Mouse (Mus musculus): ENCODE measurements around the gene Trim29.
A peak's percentile ranks its signal among the peaks of the same experiment; 100 is the strongest.

Trim29 gene

DNA sequence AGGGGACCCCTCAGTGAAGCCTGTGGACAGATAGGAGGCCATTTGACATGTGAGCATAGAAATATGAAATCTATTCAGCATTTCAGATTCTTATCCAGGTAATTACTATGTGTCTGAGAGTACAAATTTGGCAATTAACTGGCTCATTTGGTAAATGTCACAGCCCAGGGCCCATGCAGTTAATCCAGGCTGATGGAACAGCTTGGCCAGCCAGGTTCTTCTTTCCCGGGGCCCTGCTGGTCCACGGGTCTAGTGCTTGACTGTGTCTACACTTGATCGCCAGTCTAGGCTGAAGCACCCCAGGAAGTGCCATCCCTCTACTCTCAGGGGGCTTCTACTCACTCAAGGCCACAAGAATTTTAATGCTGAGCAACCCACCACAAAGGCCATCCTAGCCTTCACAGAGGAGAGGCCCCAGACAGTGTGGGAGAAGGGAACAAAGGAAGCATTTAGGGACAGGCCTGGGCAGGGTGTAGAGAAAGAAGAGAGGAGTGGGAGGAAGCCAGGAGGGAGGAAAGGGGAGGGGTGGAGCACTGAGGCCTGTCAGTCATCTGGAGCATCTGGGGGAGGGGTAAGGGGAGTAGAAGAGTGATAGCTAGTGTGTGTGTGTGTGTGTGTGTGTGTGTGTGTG lies 4.8 kb downstream of the Trim29 start:
- no peak for DNase-seq

DNA sequence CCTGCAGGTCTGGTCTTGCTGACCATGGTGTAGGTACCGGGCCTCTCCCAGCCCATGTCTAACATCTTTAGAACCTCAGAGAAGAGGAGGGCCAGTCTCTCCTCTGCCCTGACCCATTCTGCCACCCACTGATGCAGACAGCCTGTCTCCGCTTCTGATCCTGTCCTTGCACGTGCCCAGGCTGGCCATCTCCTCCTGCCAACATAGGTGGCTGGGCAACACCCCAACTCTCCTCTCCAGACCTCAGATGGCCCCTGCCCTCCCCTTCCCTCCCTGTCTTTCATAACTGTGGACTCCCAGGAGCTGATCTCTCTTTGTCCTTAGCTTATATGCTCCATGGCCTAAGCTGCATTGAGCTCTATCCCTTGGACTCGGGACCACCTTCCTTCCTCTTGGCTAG lies 5.8 kb downstream of the Trim29 start:
- no peak for DNase-seq

DNA sequence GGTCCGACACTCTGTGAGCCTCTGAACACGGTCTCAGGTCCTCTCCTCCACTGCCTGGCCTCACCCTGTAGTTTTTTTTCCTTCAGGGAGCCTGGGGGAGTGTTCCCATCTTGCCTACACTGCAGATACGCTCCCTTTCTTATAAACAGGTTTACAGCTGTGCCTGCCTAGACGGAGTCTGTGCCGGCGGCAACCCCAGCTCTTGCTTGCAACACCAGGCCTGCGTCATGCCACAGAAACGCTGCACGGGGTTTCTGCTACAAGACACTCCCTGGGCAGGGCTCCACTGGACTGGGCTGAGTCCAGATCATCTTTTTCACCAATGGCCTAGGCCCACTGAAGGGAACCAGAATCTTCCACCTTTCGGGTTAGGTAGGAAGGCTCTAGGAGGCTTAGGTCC lies 8.0 kb downstream of the Trim29 start:
- no peak for DNase-seq

GRCm38 (mm10) chr9:43321951-43322350 lies 11.3 kb downstream of the Trim29 start:
- no peak for DNase-seq

- no peak for DNase-seq
Measured at GRCm38 (mm10) chr9:43322666-43323065, 12.0 kb downstream of the Trim29 start.

DNA sequence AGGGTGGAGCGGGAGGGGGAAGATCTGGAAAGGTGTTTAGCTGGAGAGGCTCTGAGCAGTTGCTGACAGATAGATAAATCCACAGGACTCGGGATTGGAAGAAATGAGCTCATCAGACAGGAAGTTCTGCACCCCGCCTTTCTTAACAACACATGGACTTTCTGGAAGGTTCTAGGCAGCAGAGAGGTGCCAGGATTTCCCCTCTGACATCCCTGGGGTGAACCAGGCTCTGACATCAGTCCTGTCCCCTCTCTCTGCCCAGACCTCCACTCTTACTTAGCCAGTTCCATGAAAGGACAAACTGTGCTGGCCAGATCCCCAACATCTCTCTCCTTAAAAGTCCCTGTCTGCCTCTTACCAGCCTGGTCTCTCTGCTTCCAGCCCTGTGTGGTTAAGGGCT lies 14.8 kb downstream of the Trim29 start:
- no peak for DNase-seq

DNA sequence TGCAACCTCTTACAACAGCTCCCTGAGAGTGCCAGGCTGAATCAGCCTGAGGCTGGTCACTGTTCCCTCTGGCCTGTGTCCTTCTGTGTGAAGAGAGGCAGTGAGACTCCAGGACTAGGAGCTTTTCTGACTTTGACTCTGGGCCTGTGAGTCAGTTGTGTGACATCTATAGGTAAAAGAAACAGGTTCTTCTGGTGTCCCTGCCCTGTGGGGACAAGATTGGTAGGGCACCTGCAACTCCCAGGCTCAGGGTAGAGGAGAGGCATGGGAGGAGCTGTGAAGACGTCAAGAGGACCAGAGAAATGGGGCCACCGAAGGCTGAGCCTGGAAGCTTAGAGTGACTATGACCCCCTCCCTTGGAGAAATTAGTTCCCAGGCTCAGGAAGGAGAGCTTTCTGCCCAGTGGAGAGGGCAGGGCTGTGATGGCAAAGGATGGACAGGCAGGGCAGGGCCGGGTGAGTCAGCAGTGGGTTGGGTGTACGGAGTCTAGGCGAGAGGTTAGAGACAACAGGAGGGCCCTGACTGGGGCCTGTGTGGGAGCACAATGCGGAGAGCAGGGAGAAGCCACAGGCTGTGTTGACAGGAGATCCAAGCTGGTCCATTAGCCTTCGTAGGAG lies 15.5 kb downstream of the Trim29 start:
- DNase-seq = no peak

- DNase-seq = no peak
Measured at GRCm38 (mm10) chr9:43327182-43328129, 16.8 kb downstream of the Trim29 start.

- DNase-seq = no peak
Measured at GRCm38 (mm10) chr9:43330426-43330825, 19.8 kb downstream of the Trim29 start.

DNA sequence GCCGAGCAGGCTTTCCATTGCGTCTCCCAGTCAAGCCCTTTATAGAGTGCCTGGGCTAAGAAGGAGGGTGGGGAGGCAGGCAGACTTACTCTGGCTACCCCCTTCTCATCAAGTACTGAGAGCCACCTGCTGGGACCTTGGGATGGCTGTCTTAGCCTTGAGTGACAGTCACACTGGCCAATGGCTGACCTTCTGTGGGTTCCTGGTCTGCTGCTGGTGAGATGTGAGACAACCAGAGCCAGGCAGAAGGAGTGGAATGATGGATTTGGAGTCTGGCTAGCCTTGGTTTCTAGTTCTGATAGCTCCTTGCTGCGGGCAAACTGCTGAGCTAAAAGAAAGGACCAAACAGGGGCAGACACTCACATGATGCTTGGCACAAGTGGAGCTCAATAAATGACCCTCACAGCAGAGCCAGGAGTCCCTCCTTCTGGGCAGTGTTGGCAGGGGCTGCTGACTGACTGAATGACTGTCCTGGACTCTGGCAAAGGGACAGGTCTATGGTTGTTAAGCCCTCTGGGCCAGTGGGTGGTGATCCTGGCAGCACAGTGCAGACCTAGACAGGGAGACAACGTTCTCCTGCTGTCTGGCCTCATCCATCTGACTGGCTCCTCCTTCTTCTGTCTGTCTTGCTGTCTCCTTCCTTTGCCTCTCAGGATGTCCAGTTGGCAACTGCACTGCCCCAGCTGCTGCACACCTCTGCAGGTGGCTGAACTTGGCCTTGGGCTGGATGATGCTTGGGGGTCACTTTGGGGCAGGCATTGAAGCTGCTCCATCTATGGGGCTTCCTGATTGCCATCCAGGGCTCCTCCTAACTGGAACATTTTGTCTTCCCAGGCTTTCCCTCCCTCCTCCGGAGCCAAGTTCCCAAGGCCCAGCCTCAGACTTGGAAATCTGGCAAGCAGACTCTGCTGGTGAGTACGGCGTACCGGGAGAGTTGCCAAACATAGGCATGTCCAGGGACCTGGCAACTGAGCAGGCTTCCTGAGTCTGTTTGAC lies 21.1 kb downstream of the Trim29 start:
- no peak for DNase-seq

DNA sequence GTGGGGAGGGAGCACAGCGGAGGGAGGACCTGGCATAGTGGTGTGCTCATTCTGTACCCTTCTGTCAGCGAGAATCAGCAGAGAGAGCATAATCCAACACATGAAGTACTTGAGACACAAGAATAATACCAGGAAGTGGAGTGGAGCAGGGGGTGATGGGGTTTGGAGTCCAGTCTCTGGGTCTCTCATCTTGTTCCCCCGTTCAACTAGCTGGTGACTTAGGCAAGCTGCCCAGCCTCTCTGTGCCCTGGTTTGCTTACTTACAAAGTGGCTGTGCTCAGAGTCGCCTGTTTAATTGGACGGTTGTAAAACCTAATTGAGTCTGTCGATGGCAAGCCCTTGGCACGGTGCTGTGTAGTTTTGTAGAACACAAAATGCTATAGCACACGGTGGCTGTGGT lies 23.8 kb downstream of the Trim29 start:
- DNase-seq = no peak

- no peak for DNase-seq
Measured at GRCm38 (mm10) chr9:43337636-43338035, 27.0 kb downstream of the Trim29 start.

DNA sequence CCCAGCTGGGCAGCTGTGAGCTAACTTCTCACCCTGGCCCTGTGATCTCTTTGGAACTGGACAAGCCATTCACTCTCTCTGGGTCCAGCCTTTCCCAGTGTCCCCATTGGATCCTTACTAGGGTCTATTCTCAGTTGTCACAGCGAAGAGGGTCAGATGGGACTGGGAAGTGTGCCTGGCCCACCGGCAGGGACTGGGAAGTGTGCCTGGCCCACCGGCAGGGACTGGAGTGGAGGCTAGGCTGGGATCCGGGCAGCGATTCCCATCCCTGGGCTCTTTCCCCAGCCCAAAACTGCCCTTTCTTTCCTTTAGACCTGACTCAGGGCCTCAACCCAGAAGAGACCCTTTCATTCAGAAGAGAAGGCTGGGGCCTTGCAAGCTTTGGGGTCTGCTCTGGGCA lies 27.4 kb downstream of the Trim29 start:
- DNase-seq = no peak

DNA sequence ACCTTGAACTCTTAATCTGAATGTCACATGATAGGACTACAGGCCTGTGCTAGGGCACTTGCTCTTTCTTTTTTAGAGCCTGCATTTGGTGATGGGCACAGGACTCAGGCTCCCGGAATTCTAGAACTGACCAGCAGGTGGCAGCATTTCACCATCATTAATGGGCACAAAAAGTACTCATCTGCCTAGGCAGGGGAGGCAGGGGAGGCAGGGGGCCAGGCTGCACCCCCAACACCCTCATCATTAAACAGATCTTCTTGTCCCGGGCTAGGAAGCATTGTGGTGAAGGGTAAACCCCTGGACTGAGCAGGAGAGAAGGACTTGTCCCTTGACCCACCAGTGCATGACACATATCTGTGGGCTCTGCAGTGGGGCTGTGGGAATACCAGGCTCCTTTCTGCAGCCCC lies 29.0 kb downstream of the Trim29 start:
- DNase-seq = peak; percentile 58

DNA sequence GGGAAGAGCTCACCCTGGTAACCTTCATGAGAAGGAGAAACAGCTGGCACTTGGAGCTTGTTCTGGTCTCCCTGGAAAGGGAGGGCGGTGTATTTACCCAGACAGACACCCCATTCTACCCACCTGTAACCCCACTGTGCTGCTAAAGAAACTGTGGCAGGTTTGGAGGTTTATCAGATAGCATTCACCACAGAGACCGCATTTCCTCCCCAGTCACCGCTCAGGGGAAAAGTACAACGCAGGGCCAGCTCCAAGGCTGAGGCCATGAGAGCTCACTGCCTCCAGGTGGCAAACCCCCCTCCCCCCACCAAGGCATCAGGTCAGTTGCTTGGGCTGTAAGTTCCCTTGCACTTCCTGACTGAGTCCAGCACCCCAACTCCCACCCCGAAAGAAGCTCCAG lies 39.4 kb downstream of the Trim29 start:
- no peak for DNase-seq

DNA sequence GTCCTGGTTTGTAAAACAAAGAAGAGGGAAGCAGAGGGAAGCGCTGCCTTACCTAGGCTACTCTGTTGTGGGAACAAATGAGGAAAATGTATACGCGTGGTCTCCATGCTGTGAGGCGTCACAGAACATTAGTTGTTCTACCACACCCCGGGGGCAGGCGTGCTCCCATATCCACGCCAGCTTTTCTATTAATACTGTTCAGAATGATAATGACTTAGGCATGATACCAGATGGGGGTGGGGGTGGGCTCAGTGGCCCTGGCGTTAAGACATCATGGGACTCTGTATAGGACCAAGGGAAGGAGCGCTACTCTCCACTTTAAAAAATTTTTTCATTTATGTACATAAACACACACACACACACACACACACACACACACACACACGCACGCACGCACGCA lies 40.4 kb downstream of the Trim29 start:
- no peak for DNase-seq

DNA sequence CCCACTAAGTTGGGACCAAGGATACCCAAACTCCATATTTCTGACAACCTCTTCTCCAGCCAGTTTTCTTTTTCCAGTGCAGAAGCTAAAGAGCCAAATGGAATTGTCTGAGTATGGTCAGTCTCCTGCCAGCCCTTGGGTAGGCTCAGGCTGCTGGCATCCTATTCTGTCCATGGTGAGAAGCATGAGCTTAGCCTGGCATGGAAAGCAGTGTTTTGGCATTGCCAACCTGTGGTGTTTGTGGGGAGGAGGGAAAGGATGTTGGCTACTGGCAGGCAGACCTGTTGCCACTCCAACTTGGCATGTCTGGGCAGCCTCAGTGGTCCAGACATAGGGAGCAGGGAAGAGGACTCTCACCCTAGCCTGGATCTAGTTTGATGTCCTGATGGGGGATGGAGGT lies 46.4 kb downstream of the Trim29 start:
- no peak for DNase-seq

DNA sequence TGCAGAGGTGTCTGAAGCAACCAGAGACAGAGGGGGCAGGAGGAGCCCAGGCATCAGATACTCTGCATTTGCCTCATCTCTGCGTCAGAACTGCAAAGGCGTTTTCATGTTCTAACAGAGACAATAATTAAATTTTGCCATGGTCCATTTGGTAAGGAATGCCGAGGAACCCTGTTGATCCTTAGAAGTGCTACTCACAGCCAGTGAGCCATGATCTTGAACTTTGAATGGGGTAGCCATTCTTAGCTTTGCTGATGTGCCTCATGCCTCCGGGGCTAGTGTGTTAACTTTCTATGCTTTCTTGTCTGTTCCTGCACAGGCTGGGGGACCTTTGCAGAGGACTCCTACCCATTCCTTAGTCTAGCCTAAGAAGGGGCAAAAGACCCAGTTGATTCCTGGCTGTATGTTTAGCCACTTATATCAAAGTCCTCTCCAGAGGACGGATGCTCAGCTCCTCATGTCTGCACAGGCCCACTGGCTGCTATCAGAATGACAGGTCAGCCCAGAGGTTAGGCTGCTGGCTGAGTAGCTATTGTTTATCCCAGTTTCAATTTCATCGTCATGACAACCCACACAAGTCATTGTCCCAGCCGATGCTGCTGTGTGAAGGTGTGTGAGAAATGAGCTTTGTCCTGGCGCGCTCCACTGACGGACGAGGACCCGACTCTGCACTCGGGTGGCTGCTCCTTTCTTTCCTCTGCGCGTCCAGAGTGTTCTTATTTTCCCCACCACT lies 48.1 kb downstream of the Trim29 start:
- DNase-seq = no peak

DNA sequence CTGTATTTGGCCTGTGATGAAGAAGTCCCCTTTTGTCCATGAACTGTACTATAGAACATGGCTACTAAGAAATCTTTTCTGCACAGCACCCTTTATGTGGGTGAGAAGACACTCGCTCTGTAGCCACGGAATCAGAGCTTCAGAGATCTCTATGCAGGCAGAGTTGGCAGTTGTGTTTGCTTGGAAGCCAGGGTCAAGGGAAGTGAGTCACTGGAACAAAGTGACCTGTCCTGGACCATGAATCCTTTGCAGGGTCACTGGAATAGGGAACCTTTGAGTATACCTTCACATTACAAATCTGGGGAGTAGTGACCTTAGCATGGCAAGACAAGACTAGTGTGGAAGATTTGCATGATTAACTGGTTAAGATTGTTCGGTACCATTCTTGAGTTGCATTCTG lies 58.1 kb downstream of the Trim29 start:
- DNase-seq = no peak

DNA sequence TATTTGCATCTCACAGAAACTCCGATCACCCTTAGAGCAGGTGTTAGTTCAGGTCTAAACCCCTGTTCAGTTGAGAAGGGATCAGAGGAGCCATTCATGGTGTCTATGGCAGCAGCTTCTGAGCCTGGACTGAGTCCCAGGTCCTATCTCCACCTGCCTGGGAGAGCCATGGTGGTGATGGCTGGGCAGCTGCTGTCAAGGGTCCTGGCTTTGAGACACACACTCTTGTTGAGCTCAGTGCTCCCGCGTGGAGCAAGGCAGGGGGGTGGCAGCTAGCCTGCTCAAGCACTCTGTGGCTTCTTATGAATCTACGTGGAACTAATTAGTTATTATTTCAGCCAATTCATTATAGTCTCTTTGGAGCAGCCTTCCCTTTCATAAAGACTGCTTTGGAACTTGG lies 73.2 kb downstream of the Trim29 start:
- DNase-seq = no peak

GRCm38 (mm10) chr9:43384400-43384799 lies 73.8 kb downstream of the Trim29 start:
- DNase-seq = no peak
